In the genomic region with DNA sequence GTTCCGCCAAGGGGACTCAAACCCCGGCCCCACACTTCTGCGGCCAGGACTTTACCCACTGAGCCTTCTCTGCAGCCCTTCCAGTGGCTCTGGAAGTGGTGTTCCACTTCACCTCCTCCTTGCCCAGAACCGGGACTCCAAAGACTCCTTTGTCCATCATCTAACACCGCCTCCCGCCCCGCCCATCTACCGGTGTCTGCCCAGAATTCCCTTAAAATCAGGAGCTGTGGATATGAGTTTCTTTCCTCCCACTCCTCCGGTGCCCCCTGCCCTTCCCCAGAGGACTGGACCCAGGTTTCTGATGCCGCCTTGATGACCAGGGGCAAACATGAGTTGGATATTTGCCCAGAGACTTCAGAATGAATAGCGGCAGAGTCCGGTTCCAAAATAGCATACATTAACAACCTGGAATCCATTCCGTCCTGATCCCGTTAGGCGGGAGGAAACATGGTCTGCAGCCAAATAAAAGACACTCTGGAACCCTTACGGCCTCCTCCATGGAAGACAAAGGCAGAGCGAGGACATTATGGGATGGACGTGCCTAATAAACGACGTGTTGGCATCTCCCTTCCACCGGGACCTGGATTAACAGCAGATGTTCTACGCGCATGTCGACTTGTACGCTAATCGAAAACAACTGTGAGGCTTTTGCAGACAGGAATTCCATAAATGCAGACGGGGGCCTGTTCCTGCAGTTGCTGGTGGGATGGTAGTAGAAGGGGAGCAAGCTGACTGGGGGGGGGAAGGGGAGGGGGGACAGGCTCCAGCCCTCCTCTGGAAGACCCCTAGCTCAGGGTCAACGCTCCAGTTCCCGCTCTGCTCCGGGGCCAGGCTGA, we compare ENCODE assay signal across 9 mouse cellular contexts.
DNase-seq lines count a peak whose midpoint lies in the region; ATAC-seq lines count a peak whose summit lies in the region.
"Had no signal": no experiment of that assay in that cellular context is flagged by ENCODE, and none has a peak within 500 bp of the region (broad histone marks: within the 10 kb centered on the region; RNA-seq: fewer than 3 reads in every experiment).

No protein-coding gene starts in this region.

- H3K9me3 ChIP-seq in forebrain, embryonic 15.5 days = no peaks in the 10 kb centered on the region
- peaks cover 5% of the 10 kb centered on the region; the same call in 1 of the 2 replicates for H3K9me3 ChIP-seq in stomach, embryonic 16.5 days (replicated peaks; ENCODE audit: control insufficient read depth, low read length)

- no peak overlapping the region for H3K9ac ChIP-seq in forebrain, embryonic 15.5 days (replicated peaks)
- no peak overlapping the region for H3K9ac ChIP-seq in stomach, embryonic 16.5 days (ENCODE audit: low read length)
- H3K9ac ChIP-seq: liver, embryonic 14.5 days had no signal

- no peak overlapping the region for H3K4me3 ChIP-seq in forebrain, embryonic 15.5 days
- peak overlapping the region; percentile 18 for H3K4me3 ChIP-seq in stomach, embryonic 16.5 days (replicated peaks; ENCODE audit: low read length)

- no peaks in the 10 kb centered on the region for H3K36me3 ChIP-seq in forebrain, embryonic 15.5 days
- H3K36me3 ChIP-seq in stomach, embryonic 16.5 days (ENCODE audit: control insufficient read depth, insufficient read depth, low read length) = no peaks in the 10 kb centered on the region

- no peaks in the 10 kb centered on the region for H3K27me3 ChIP-seq in forebrain, embryonic 15.5 days
- no peaks in the 10 kb centered on the region for H3K27me3 ChIP-seq in stomach, embryonic 16.5 days (ENCODE audit: control insufficient read depth, insufficient read depth, low read length)

- DNase-seq in retina, postnatal 1 day = peak; percentile 17
- DNase-seq in retina, embryonic 14.5 days (ENCODE audit: low spot score) = no peak
- DNase-seq in kidney, postnatal 4 days = peak; percentile 67 to 75
- no peak for DNase-seq in left cerebral cortex, adult 18-20 months (ENCODE audit: low spot score in 2 of 2)
- DNase-seq in B cell, adult 2 months = no peak

- H3K27ac ChIP-seq in forebrain, embryonic 15.5 days (replicated peaks) = no peak overlapping the region
- peak overlapping the region; percentile 24; the same call in 1 of the 2 replicates for H3K27ac ChIP-seq in stomach, embryonic 16.5 days (ENCODE audit: low read length)
- H3K27ac ChIP-seq: liver, embryonic 14.5 days had no signal

- peak overlapping the region; percentile 14; the same call in 1 of the 2 replicates for H3K4me2 ChIP-seq in forebrain, embryonic 15.5 days (replicated peaks)
- peak overlapping the region; percentile 41 for H3K4me2 ChIP-seq in stomach, embryonic 16.5 days (ENCODE audit: low read depth, low read length)

- ATAC-seq in forebrain, embryonic 15.5 days (replicated peaks) = no peak
- peak; percentile 61 for ATAC-seq in stomach, embryonic 16.5 days (ENCODE audit: insufficient read depth, low FRiP score)
- no peak for ATAC-seq in granulocyte monocyte progenitor cell, adult 5-6 weeks (replicated peaks; ENCODE audit: poor library complexity, severe bottlenecking)

- peaks cover 6% of the 10 kb centered on the region for H3K4me1 ChIP-seq in forebrain, embryonic 15.5 days
- peaks cover 7% of the 10 kb centered on the region for H3K4me1 ChIP-seq in stomach, embryonic 16.5 days (ENCODE audit: control insufficient read depth, insufficient read depth, low read length)

- WGBS in forebrain, embryonic 15.5 days = 56% methylated on average over 30 of the region's 30 CpGs
- WGBS in stomach, embryonic 16.5 days = 44% methylated on average over 30 of the region's 30 CpGs

Comparison
In these comparisons a context has a peak if more than half of its experiments do, and no peak if none do; other contexts are left out.
1. DNase-seq: peak in retina, postnatal 1 day (single experiment) and kidney, postnatal 4 days (2 of 2); none in retina, embryonic 14.5 days (single experiment), left cerebral cortex, adult 18-20 months (0 of 2) and B cell, adult 2 months (0 of 2).